Mouse (Mus musculus) lung, adult 2 months (tissue): ENCODE results near the gene Atp1b1.

Experiments used
- CTCF ChIP-seq: fragments of 200-500 bp; IDR thresholded peaks from 2 replicates; pipeline ENCODE4 v1.5.1; 2011; ENCODE audit warnings: mild to moderate bottlenecking, low read length, control low read depth; ENCODE audit not compliant: insufficient read depth
- POLR2A ChIP-seq: fragments of 200-500 bp; IDR thresholded peaks from 2 replicates; pipeline ENCODE4 v1.6.1; 2011; ENCODE audit warnings: low read depth, mild to moderate bottlenecking, control low read depth, low read length, borderline replicate concordance; ENCODE audit errors: extremely low read depth

- TF ChIP-seq CTCF = no peak
- TF ChIP-seq POLR2A = no peak
Measured at GRCm38 (mm10) chr1:164471632-164472031, 13.5 kb upstream of the Atp1b1 start.
